Mouse (Mus musculus) MEL-GATA-1-ER (cell line): ENCODE measurements at regions not wholly inside any gene's neighbourhood (a gene's known extent, or its start where the extent isn't known, plus 50 kb on each side); places are given as distances from the start of the nearest gene placed in this dataset.

Source experiments
- DNase-seq: peaks from one replicate; pipeline ENCODE4 v3.0.0-alpha.2; 2012; ENCODE audit warnings: low read depth; ENCODE audit errors: extremely low read depth

DNA sequence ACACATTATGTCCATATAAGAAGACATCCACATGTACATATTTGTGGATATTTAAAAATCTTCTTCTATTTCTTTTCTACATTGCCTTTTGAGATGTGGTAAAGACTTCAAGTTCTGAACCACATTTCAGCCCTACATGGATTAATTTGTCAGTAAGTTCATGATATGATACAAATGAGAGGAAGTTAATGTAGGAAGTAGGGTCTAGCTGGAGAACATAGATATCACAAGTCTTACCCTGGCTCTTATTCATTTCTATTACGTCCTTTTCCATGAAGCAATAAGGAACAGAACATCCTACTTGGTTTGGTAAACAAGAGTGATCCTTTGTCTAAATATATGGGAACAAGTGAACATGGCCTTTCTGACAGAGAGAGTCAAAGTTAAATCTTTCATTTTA, 375.6 kb downstream of the H2afb1 start:
- peak; percentile 33 for DNase-seq
